Mouse (Mus musculus): Measurements from ENCODE around the gene Fjx1.

The Fjx1 gene

DNA sequence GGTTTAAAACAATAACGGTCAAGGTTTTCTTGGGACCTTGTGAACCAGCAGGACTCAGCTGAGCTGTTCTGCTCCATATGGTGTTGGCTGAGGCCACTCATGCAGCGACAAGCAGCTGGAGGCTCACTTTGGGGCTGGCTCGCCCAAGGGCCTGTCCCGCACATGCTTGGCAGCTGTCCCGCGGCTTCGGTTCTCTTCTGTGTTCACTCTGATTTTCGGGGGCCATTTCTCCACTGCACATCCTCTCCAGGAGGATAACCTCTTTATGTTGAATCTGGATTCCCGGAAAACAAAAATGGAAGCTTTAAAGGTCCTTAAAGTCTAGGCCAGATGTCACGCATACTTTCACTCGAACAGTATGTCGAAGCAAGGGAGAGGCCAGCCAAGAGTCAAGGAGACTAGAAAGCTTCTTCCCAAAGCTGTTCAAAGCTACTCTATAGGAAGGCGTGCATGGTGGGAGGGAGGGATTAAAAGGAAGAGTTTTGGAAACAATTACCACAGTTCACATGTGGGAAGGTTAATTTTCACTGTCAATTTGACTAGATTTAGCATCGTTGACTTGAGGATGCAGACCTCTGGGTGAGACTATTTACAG lies 36.1 kb downstream of the Fjx1 start:
- DNase-seq, result peak; percentile 16 to 36

DNA sequence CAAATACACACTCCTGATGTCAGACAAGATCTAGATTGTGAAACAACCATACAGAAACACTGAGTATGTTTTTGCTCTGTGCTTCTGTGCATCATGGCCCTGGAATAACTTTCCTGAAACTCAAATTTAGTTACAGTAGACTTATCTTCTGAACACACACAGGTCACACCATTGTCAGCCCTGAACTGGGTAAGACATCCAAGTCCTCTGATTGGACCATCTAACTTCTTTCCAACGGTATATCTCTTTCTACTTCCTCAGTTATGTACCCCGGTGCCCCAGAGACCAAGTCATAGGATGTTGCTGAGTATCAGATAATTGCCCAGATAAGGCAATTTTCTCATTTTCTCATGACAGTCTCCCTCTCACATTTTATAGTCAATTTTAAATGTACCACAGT lies 39.6 kb downstream of the Fjx1 start:
- no peak for DNase-seq

DNA sequence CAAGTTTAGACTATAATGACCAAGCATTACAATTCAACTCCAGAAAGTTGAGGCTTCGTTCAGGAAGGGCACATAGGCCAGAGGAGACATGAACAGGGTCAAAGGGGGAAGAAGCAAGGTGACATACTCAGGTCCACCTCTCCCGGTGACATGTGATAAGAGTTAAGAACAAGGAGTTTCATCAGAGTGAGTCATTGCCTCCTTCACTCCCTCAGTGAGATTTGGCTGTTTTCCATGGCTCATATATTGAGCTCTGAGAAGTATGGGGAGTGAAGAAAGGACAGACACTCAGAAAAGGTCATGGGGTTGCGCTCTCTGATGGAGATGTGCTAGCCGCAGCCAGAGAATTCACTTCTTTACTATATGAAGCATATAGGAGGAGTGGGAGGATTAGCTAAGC lies 41.7 kb downstream of the Fjx1 start:
- no peak for DNase-seq

DNA sequence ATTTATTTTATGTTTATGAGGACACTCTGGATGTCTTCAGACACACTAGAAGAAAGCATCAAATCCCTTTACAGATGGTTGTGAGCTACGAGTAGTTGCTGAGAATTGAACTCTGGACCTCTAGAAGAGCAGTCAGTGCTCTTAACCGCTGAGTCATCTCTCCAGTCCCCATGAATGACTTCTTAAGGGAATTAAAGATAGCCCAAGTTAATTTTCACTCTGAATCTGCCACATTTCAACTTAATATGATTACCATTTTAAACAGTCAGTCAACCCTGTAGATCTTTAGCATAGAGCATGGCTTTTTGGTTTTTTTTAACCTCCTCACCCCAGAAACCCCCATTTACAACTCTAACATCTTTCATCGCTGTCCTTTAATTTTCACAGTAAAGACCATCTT lies 42.6 kb downstream of the Fjx1 start:
- DNase-seq, result no peak

DNA sequence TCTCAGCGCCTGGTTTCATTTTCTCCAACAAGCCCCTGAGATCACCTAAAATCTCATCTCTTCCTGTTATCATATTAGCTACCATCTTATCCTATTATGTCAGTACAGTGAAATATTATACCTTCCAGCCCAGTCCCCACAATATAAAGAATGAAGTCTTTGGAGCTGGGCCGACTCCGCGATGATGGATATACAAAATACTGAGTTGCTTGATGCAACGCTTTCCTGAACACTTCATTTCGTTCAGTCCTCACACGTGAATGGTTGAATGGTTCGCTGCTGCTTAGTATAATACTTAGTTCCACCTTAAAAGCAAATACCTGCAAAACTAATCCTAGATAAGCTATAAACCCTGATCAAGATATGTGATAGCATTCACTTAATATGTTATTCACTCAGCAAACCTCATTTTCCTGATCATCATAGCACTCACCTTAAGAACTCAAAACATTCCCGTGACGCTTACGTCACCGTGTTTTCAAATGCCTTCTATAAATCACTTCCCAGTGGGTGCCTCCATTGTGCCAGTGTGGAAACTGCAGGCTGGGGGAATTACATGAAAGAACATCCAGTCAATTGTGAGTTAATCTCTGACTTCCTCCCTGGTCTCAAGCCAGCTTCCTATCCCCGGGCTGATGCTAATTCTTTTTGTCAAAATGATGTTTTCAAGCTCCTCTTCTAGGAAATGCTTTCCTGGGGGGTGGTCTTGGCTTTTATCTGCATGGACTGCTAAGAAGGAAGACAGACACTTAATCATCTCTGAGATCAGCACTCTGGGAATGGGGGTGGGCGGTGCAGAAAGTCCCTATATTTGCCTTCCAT lies 44.7 kb downstream of the Fjx1 start, which contains the start of gene Trim44:
TSS of gene Trim44 (minus strand) at position 466 of the 822 bp plus-strand sequence.
- DNase-seq, result no peak

DNA sequence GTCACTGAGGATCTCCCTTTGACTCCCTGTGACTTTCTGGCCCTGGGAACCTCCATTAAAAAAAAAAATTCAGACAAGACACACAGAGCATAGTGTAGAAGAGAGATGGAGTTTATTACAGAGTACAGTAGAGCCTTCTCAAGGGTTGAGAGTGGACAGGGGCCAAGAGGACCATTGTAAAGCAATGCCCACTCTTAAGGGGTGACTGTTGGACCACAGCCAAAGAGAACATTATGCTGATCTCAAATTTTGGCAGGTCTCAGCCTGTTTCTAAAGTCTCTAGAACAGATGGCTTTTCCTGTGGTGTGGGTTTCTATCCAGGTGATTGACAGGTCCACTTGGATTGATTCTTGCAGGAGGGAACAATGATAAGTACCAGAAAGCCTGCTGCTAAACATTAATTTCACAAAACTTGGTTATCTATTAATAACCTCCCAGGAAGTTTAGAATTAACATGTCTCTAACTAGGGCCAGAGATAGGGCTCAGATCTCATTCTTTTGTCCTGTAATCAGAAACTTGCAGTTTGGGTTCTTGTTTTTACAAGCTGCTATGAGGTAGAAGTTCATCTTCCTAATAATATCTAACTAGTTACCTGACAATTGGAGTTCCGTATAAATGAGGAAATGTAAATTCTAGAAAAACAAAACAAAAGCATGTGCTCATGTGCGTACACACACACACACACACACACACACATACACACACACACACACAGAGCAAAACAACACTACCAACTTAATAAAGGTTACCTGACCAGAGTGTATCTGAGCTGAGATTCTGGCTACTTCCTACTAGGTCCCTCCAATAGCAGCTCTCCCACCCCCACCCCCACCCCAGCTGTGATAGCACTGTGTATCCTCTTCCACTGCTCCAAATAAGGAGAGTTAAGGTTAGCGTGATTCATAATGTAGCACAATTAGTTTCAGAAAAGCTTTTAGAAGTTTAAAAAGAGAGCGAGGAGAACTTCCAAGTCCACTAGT lies 45.7 kb downstream of the Fjx1 start:
- no peak for DNase-seq

DNA sequence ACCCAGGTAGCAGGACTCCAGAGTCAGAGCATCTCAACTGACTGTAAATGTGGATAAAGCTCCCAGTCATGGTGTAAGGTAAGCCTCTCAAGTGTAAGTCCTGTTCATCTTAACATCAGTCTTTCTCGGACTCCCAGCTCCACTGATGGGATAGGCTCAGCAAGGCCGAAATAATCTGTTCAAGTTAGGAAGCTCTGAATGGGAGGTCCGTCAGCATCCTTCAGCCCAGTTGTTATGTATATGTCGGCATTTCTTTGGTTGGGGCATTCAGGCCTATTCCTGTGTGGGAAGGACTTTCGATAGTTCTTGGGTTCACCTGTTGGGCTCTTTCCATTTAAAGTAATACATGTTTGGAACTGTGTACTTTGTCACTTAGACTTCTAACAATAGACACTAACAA lies 48.3 kb downstream of the Fjx1 start:
- no peak for DNase-seq

DNA sequence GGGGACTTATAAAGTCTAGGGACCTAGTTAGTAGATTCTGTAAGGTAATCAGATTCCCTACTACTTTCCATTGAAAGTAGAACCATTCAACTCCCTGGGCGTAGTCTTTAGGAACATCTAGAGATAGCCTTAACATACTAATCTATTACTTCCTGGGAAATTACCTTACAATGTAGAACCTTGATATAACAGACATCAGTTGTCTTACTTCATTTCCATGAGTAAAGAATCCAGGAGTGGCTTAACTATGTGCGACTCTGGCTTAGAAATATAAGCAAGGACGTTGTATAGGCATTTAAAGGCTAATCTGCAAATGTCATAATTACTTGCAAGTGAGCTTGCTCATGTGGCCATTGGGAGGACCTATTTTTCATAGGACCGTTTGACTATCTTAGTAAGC lies 49.0 kb downstream of the Fjx1 start:
- no peak for DNase-seq

DNA sequence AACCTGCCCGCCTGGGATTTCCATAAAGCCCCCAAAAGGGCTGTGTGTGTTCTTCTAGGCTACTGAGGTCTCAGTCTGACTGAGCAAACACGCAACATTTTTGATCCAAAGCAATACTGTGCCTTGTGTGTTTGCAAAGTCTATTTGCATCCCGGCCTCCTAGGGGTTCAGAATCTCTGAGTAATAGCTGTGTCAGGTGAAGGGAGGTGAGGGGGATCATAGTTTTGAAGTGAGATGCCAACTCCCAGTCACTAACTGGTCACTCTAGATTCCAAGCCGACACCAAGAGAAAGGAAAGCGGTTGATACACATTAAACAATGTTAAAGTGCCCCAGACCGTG lies 51.0 kb downstream of the Fjx1 start:
- DNase-seq, result no peak

DNA sequence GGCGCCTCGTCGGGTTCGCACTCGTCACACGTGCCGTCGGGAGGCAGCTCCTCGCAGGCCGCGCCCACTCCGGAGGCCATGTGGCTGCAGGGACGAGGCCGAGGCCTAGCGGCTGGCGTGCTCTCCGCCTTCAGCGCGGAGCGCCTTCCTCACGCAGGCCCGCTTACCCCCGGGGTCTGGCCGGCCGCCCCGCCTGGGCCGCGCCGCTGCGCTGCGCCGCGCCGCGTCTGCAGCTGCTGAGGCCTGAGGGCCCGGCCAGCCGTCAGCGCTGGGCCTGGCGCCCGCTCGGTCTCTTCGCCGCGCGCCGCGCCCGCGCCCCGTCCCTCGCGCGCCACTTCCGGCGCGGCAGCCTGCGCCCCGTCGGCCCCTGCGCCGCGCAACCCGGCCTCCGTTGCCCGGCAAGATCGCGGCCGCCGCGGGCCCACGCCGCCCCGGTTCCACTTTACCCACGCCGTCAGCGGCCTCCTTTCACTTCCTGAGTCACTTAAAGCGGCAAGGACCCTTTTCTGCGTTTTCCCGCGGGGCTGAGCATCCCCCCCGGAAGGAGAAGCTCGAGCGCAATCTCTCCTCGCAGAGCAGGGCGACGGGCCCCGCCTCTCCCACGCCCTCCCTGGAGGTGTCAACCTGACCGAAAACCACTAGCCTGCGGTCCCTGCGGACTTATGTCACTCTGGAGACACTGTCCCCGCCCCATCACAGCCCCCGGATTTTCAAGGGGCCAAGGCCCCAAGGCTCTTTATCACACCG lies 51.5 kb downstream of the Fjx1 start:
- peak; percentile 90 to 91 for DNase-seq

DNA sequence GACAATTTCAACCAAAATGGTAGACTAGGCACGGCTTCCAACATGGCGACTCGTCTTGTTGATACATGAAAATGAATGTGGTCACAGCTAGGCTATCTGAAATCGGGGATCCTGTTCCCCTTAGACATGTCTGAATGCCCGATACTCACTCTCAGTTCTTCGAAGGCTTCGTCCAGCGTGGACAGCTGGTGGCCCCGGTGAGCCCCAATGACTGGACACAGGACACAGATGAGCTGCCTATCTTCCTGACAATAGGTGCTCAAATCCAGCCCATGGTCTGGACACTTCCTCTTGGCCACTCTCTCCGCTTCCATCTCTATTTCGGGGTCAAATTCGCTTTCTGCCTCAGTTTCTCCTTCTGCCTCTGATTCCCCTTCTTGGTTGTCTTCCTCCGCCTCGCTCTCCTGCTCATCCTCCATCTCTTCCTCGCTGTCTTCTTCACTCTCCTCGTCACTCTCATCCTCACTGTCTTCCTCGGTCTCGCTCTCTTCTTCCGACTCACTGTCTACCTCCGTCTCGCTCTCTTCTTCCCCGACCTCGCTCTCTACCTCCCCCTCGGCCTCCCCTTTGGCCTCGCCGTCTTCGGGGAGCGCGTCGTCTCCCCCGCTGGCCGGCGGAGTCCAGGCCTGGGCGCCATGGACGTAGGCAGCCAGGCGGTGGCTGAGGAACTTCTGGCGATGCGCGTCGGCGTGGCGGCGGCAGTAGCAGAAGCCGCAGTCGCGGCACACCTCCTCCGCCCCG lies 52.3 kb downstream of the Fjx1 start:
- DNase-seq, result peak in 1 of 2 experiments; percentile 25

Data from cerebellum, postnatal 25 days (tissue).